Mouse (Mus musculus): ENCODE results near the gene Gm36210.

DNA sequence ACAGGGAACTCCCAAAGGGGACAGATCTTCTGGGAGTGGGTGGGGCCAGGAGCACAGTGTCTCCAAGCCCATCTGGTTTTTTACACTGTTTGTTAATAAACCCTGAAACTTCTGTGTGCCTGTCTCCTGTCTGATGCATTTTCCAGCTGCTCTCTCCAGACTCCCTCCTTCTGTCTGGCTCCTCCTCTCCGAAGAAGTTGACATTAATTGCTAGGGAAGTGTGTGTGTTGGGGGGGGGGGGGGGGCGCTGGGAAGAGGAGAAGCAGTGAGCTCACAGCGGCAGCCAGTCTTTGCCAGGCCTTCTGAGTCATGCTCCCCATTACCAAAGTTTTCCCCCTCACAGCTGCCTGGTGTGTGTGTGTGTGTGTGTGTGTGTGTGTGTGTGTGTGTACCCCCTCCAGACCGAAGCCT lies 18.6 kb upstream of the Gm36210 start:
- TF ChIP-seq CTCF (IDR thresholded peaks at IDR 0.05; ENCODE audit: low read depth) (no peak), EP300 (IDR thresholded peaks at IDR 0.05; ENCODE audit: low read depth) (no peak)

All from liver, embryonic 14.5 days (tissue).